In the genomic region with DNA sequence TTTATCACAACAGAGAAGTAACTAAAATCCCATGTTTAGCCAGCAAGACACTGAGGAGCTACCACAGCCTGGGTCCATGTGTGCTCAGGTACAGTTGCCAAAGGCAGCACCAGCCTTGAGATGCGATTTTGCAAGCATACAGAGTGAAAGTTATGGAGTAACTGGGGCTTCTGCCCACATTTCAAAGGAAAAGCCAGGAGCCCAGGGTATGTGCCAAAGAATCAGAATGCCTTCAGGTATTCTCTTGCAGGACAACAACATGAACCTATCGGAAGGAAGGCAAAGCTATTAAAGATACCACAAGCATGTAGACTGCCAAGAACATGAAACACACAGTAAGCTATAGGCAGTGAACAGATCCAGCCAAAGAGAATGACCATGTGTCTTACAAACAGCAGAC, we compare ENCODE assay signal across 34 mouse cellular contexts. TPM values are rescaled to one million over a fixed set of nuclear protein-coding genes. Genes with fewer than 3 reads are reported as not detected.
"Had no signal": no experiment of that assay in that cellular context is flagged by ENCODE, and none has a peak within 500 bp of the region (broad histone marks: within the 10 kb centered on the region; RNA-seq: fewer than 3 reads in every experiment).

No protein-coding gene starts in this region.

- H3K27ac ChIP-seq: embryonic facial prominence, embryonic 10.5 days; embryonic facial prominence, embryonic 12.5 days; embryonic facial prominence, embryonic 13.5 days; embryonic facial prominence, embryonic 15.5 days; forebrain, embryonic 10.5 days; forebrain, embryonic 12.5 days; forebrain, embryonic 13.5 days; forebrain, embryonic 15.5 days; gastrocnemius, adult 2 months; heart, embryonic 10.5 days had no signal

- H3K27me3 ChIP-seq: embryonic facial prominence, embryonic 12.5 days; embryonic facial prominence, embryonic 13.5 days; embryonic facial prominence, embryonic 15.5 days; forebrain, embryonic 12.5 days; forebrain, embryonic 13.5 days; forebrain, embryonic 15.5 days; heart, embryonic 12.5 days had no signal

- H3K4me1 ChIP-seq: embryonic facial prominence, embryonic 10.5 days; embryonic facial prominence, embryonic 12.5 days; embryonic facial prominence, embryonic 13.5 days; embryonic facial prominence, embryonic 15.5 days; forebrain, embryonic 12.5 days; forebrain, embryonic 13.5 days; forebrain, embryonic 15.5 days had no signal

- H3K9ac ChIP-seq: embryonic facial prominence, embryonic 12.5 days; embryonic facial prominence, embryonic 13.5 days; embryonic facial prominence, embryonic 15.5 days; forebrain, embryonic 12.5 days; forebrain, embryonic 13.5 days; forebrain, embryonic 15.5 days; forebrain, postnatal 0 days; heart, embryonic 12.5 days had no signal

- H3K4me3 ChIP-seq: embryonic facial prominence, embryonic 10.5 days; embryonic facial prominence, embryonic 12.5 days; embryonic facial prominence, embryonic 13.5 days; embryonic facial prominence, embryonic 15.5 days; erythroblast, embryonic 14.5 days; forebrain, embryonic 10.5 days; forebrain, embryonic 12.5 days; forebrain, embryonic 13.5 days; forebrain, embryonic 15.5 days; gastrocnemius, adult 2 months; heart, embryonic 10.5 days; heart, embryonic 12.5 days had no signal

- DNase-seq: cerebellum, adult 2 months; cerebellum, adult 8-10 months; cerebellum, adult 9-10 months; cerebellum, adult 9-11 months; cerebellum, postnatal 10 days; cerebellum, postnatal 14 days; cerebellum, postnatal 25 days; cerebellum, postnatal 36 days; forebrain, postnatal 0 days; gastrocnemius, adult 2 months; gastrocnemius, postnatal 10 days; gastrocnemius, postnatal 25 days; gastrocnemius, postnatal 36 days; heart, adult 18-20 months had no signal

- H3K36me3 ChIP-seq: embryonic facial prominence, embryonic 10.5 days; embryonic facial prominence, embryonic 12.5 days; embryonic facial prominence, embryonic 13.5 days; embryonic facial prominence, embryonic 15.5 days; forebrain, embryonic 10.5 days; forebrain, embryonic 12.5 days; forebrain, embryonic 15.5 days; heart, embryonic 10.5 days; heart, embryonic 12.5 days had no signal

RNA-seq across cellular contexts. Expression of gene Mfsd4b5, which starts 14.3 kb away (rescaled TPM):
- total RNA-seq: forebrain, postnatal 0 days had no signal
- polyA plus RNA-seq: embryonic facial prominence, embryonic 10.5 days; embryonic facial prominence, embryonic 11.5 days; erythroblast, embryonic 14.5 days; forebrain, embryonic 10.5 days; forebrain, embryonic 11.5 days; forebrain, embryonic 12.5 days; forebrain, embryonic 13.5 days; forebrain, embryonic 14.5 days; forebrain, embryonic 15.5 days; forebrain, embryonic 16.5 days; forebrain, postnatal 0 days; heart, embryonic 11.5 days had no signal

RNA-seq across cellular contexts. Expression of gene Mfsd4b1, which starts 24.3 kb away (rescaled TPM):
- total RNA-seq: common myeloid progenitor, adult 5-6 weeks; granulocyte monocyte progenitor cell, adult 5-6 weeks had no signal
- polyA plus RNA-seq: embryonic facial prominence, embryonic 11.5 days; embryonic facial prominence, embryonic 13.5 days; erythroblast, embryonic 14.5 days; forebrain, embryonic 10.5 days; forebrain, embryonic 11.5 days; forebrain, embryonic 12.5 days; forebrain, embryonic 13.5 days had no signal

RNA-seq across cellular contexts. Expression of gene Mfsd4b3, which starts 40.8 kb away (rescaled TPM):
- total RNA-seq: common myeloid progenitor, adult 5-6 weeks; forebrain, postnatal 0 days had no signal
- polyA plus RNA-seq: cortical plate, adult 2 months; embryonic facial prominence, embryonic 10.5 days; erythroblast, embryonic 14.5 days; forebrain, embryonic 10.5 days; forebrain, embryonic 12.5 days; forebrain, embryonic 13.5 days; forebrain, embryonic 16.5 days; forebrain, postnatal 0 days; frontal cortex, adult 2 months had no signal
